Mouse (Mus musculus): ENCODE measurements around the gene Mup12. TPM values are rescaled to one million over a fixed set of nuclear protein-coding genes. Genes with fewer than 3 reads are reported as not detected.
"Not testable (repeated sequence)": the region's sequence is repeated elsewhere in the genome, so short reads cannot be mapped to it uniquely, and the experiment has no call there.

Mup12 gene
- polyA plus RNA-seq (2014; fragmentation: Nextera tagmentation; extraction: Ambion mirVana), result not detected in 2 replicates

DNA sequence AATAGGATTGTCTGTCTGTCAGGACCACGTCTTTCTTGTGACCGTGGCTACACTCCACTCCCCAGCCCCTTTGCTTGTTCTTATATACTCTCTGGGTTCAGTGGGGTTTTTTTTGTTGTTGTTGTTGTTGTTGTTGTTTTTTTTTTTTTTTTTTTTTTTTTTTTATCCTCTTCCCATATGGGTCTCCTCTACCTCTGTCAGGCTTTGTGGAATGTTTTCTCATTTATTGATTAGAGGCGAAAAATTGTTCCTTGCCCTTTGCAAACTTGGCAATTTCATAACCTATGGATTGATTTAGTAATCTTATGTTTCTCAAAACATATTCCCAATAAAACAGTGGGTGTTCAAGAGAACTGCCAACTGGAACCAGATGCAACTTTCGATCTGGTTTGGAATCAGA is at the start of gene Mup12:
Gene Mup12 (minus strand): TSS at position 101 of the 400 bp plus-strand sequence.
- not testable (repeated sequence) for H3K27ac ChIP-seq (ENCODE audit: low read depth, low read length); H3K4me1 ChIP-seq (replicated peaks; ENCODE audit: control insufficient read depth, insufficient read depth, low read length); H3K36me3 ChIP-seq (ENCODE audit: control insufficient read depth, insufficient read depth, low read length); H3K27me3 ChIP-seq (ENCODE audit: control insufficient read depth, insufficient read depth, low read length); H3K9ac ChIP-seq (ENCODE audit: low read depth, low read length); H3K4me3 ChIP-seq (ENCODE audit: low read depth, low read length); H3K9me3 ChIP-seq (ENCODE audit: control insufficient read depth, low read length); DNase-seq (ENCODE audit: low spot score); ATAC-seq (ENCODE audit: low FRiP score); H3K4me2 ChIP-seq (replicated peaks; ENCODE audit: low read depth, low read length)
- 91% methylated on average over 2 of the region's 4 CpGs for WGBS

Other genes with a start within 250 kb of the Mup12 start
- gene Mup1, start 239.4 kb downstream of the Mup12 start, polyA plus RNA-seq (2014; fragmentation: Nextera tagmentation; extraction: Ambion mirVana), result not detected in 2 replicates
- 0.37 TPM in 1 of 2 replicates, not detected in the other for gene Mup10, start 159.1 kb downstream of the Mup12 start, polyA plus RNA-seq (2014; fragmentation: Nextera tagmentation; extraction: Ambion mirVana)
- gene Mup11, start 78.9 kb downstream of the Mup12 start, polyA plus RNA-seq (2014; fragmentation: Nextera tagmentation; extraction: Ambion mirVana), result not detected in 2 replicates
- not detected in 2 replicates for gene Mup22, start 80.1 kb upstream of the Mup12 start, polyA plus RNA-seq (2014; fragmentation: Nextera tagmentation; extraction: Ambion mirVana)

Measured in hindbrain, embryonic 11.5 days (tissue).